Comparison of ENCODE assay signal across 1 mouse cellular context in the genomic region with DNA sequence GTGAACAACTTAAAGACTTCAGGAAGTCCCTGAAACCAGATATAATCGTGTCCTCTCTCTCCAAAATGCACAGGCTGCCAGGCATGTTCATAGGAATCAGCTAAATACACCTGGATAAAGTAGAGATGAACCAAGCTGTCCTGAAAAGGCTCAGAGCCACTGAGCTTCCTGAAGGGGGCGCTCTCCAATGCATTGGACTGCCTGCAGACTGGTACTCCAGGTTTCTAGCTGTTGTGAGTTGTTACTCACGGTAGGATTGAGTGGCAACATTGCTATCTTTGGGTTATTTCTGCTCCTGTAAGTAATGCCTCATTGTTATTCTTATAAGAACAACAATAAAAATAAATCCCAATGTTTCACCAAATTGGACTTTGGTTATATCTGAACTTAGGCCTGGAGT. TPM values are rescaled to one million over a fixed set of nuclear protein-coding genes. Genes with fewer than 3 reads are reported as not detected.
"Had no signal": no experiment of that assay in that cellular context is flagged by ENCODE, and none has a peak within 500 bp of the region (broad histone marks: within the 10 kb centered on the region; RNA-seq: fewer than 3 reads in every experiment).

No protein-coding gene starts in this region.

RNA-seq across cellular contexts. Expression of gene Ifi204, which starts 6.7 kb away (rescaled TPM):
- total RNA-seq: left cerebral cortex, postnatal 14 days had no signal
